Mouse (Mus musculus) olfactory bulb, adult 2 months (tissue): ENCODE results near the gene Adamts5. TPM values are rescaled to one million over a fixed set of nuclear protein-coding genes. Genes with fewer than 3 reads are reported as not detected.

Experiments used
- H3K27ac ChIP-seq: fragments of 200-500 bp; 2 replicates; pipeline ENCODE4 v1.5.1; 2012; ENCODE audit warnings: low read depth, low read length; ENCODE audit not compliant: insufficient read depth
- H3K4me1 ChIP-seq: fragments of 200-500 bp; 2 replicates; pipeline ENCODE4 v1.6.1; 2012; ENCODE audit warnings: low read length; ENCODE audit not compliant: control insufficient read depth, insufficient read depth
- H3K4me3 ChIP-seq: fragments of 200-500 bp; 2 replicates; pipeline ENCODE4 v1.5.1; 2012; ENCODE audit warnings: mild to moderate bottlenecking, low read depth, low read length, moderate library complexity; ENCODE audit not compliant: insufficient read depth
- CTCF ChIP-seq: fragments of 200-500 bp; IDR thresholded peaks from 2 replicates; pipeline ENCODE4 v1.5.1; 2012; ENCODE audit warnings: low read depth, mild to moderate bottlenecking, low read length, moderate library complexity; ENCODE audit not compliant: insufficient read depth
- POLR2A ChIP-seq: fragments of 200-500 bp; IDR thresholded peaks from 2 replicates; pipeline ENCODE4 v1.6.1; 2012; ENCODE audit warnings: mild to moderate bottlenecking, low read depth, low read length, moderate library complexity; ENCODE audit not compliant: insufficient read depth
- WGBS: fragments of 180-500 bp; shearing (Covaris S2); methylation state at CpG from one replicate; pipeline ENCODE4 v1.1.7; 2018; 5-methylcytosine and 5-hydroxymethylcytosine counted together
- polyA plus RNA-seq: library from polyadenylated mRNA; stranded (reverse); fragments of >200 nt; gene quantifications from 2 replicates; pipeline ENCODE4 v1.2.4, GENCODE M21; 2012; ENCODE audit warnings: low replicate concordance; ENCODE audit not compliant: missing spikeins, insufficient read depth, insufficient read length

Gene Adamts5
- polyA plus RNA-seq, 1 experiment: not detected

DNA sequence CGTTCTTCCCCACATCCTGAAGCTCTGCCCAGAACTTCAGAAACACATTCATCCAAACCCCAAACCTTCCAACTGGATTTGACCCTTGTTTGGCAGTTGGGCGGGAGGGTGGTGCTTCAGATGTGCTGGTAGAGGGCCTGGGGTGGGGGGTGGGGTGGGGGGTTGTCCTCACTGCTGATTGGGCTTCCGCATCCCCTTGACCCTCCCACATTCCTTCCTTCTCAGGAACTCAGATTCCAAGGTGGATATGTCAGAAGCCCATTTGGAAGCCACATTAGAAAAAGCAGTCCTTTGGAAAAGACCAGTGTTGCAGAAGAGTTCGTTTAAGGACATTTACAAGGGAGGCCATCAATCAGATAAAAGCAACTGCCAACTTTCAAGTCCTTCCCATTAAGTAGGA lies 3.2 kb downstream of the Adamts5 start:
- peaks cover 11% of the 10 kb centered on the region; the same call in 1 of the 2 replicates for H3K4me1 ChIP-seq
- no peak for TF ChIP-seq CTCF
- no peak for TF ChIP-seq POLR2A
- H3K4me3 ChIP-seq: no peak overlapping the region; the same call in 1 of the 2 replicates
- WGBS: 59% methylated on average over 4 of the region's 4 CpGs
- H3K27ac ChIP-seq: no peak overlapping the region

DNA sequence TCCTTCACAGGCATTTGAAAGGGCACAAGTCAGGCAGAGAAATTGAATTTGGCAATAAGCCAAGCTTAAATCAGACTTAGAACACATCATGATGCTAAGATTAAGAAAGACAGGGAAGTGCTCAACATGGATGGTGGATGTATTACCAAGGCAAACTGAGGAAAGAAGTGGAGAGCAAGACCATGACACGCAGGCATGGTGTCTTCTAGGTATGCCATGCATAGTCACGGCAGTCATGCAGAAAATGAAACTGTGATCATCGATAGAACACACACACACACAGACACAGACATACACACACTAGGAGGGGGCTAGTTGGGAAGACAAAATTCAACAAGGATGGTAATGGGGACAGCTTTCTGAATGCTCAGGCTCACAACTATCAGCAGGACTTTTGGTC lies 3.8 kb downstream of the Adamts5 start:
- 77% methylated on average over 3 of the region's 3 CpGs for WGBS
- Histone ChIP-seq H3K27ac (no peak overlapping the region), H3K4me3 (no peak overlapping the region), H3K4me1 (peaks cover 11% of the 10 kb centered on the region; the same call in 1 of the 2 replicates)
- TF ChIP-seq POLR2A: no peak
- no peak for TF ChIP-seq CTCF

DNA sequence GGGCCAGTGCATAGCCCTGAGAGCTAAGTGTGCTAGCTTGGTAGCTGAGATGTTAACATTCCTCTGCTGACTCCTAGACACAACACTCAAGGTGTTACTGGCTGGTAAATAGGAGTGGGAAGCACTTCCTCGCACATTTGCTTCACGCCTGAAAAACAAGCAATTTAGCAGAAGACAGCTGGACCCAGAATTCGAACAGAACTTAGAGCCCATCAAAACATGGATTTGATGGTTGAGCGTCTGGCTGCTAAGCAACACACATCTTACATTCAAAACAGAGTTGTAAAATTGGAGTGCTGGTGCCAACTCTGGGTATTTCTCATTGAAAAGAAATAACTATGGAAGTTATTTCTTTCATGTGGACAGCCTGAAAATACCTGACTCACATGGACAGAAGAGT lies 5.7 kb downstream of the Adamts5 start:
- 77% methylated on average over 4 of the region's 4 CpGs for WGBS
- H3K4me3 ChIP-seq: no peak overlapping the region
- H3K27ac ChIP-seq: no peak overlapping the region
- TF ChIP-seq CTCF (no peak), POLR2A (no peak)
- peaks cover 6% of the 10 kb centered on the region; the same call in 1 of the 2 replicates for H3K4me1 ChIP-seq

DNA sequence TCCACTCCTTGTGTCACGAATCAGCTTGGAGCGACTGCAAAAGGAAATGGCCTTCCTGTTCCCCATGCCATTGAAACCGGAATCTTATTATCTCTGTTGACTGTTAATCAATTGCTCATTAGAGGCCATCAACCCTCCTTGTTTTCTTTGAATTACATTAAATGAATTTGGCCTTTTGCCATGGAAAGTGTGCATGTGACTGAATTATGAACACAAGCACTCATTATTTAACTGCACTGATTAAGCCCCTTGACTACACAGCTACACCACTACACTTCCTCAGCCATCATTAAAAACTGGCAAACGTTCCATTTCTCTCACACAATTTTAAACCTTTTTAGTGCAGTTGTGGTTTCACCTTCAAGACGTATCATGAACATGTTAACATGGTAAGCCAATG lies 11.8 kb downstream of the Adamts5 start:
- Histone ChIP-seq H3K27ac (no peak overlapping the region), H3K4me3 (no peak overlapping the region), H3K4me1 (no peaks in the 10 kb centered on the region)
- TF ChIP-seq POLR2A (no peak), CTCF (no peak)
- 60% methylated on average over 5 of the region's 5 CpGs for WGBS

DNA sequence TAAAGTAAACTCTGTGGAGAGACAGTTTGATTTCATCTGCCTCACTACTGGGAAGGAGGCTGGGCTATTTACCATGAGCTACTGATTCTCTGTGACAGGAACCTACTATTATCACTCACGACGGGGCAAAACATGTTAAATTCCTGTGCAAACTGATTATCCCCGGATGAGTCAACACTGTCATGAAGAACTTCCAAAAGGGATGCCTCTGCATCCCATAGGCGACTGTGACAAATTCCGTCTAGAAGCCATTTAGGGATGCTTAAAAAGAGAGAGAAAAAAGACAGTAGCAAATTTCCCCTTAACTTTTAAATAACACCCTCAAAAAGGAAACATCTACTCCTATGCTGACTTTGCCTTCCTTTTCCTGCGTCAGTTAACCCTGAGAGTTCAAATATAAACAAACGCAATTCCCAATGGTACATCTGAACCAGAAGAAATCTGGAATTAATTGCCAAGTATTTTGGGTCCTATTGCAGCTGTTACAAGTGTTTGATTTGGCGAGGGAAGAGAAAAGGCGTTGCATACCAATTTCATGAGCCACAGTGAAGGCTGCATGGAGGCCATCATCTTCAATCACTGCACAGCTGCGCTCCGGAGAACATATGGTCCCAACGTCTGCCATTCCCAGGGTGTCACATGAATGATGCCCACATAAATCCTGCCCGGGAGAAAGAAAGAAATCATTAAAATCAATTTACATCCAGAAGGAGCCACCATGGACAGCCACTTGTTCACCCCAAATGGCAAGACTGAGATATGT lies 14.2 kb downstream of the Adamts5 start:
- Histone ChIP-seq H3K4me1 (no peaks in the 10 kb centered on the region), H3K4me3 (no peak overlapping the region), H3K27ac (no peak overlapping the region)
- TF ChIP-seq CTCF (no peak), POLR2A (no peak)
- 40% methylated on average over 13 of the region's 13 CpGs for WGBS

DNA sequence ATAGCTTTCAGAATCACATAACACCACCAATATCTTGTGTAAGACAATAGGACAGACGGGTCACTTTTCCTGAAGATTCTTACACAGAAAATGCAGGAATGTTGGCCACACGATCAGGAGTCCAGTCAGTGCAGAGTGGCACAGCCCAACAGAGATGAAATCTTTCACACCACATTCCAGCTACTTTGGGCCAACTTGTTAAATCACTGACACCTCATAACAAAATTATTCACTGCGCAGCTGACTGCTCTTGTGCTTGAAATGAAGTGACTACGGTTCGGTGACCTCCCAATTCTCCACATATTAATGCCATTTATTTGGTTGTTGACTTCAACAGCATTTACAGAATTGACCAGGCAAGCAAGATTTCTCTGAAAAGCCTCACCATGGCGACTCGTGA lies 22.6 kb downstream of the Adamts5 start:
- no peak overlapping the region for H3K4me3 ChIP-seq
- 94% methylated on average over 7 of the region's 7 CpGs for WGBS
- no peaks in the 10 kb centered on the region for H3K4me1 ChIP-seq
- TF ChIP-seq CTCF (no peak), POLR2A (no peak)
- H3K27ac ChIP-seq: no peak overlapping the region

DNA sequence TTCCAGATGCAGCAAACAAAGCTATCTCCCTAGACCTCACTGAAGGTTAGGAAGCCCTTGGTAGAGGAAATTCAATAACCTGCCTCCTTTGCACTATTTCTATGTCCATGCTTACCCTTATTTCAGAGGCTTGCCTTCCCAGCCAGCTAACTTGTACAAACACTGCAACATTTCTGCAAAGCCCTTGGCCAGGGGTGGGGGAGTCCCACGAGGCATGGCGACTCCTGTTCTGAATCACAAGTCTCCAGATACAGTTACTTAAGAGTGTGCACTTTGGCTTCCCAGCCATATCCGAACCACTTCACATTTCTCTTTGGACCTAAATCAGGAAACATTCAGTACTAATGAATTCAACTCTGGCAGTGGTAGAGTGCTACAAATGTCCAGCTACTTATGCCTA lies 27.5 kb downstream of the Adamts5 start:
- no peak for TF ChIP-seq POLR2A
- TF ChIP-seq CTCF: no peak
- no peaks in the 10 kb centered on the region for H3K4me1 ChIP-seq
- H3K27ac ChIP-seq: no peak overlapping the region
- WGBS: 87% methylated on average over 3 of the region's 3 CpGs
- no peak overlapping the region for H3K4me3 ChIP-seq

DNA sequence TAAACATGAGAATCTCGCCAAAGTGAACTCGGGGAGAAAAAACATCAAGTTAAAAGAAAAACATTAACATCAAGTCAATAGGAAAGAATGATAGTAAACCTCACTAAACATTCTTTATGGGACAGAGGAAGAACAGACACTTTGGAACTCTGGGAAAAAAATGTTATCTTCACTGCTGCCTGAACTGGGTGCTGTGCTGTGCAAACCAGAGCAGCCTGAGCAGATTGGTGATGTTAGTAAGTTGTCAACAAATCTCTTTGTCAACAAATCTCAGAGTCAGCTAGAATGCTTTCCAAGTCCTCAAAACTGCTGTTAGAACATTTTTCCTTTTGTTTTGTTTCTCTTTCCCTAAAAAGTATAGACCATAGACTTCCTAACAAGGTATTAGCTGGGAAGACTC lies 29.7 kb downstream of the Adamts5 start:
- 76% methylated on average over 2 of the region's 2 CpGs for WGBS
- Histone ChIP-seq H3K4me3 (no peak overlapping the region), H3K4me1 (no peaks in the 10 kb centered on the region), H3K27ac (no peak overlapping the region)
- TF ChIP-seq POLR2A (no peak), CTCF (no peak)

DNA sequence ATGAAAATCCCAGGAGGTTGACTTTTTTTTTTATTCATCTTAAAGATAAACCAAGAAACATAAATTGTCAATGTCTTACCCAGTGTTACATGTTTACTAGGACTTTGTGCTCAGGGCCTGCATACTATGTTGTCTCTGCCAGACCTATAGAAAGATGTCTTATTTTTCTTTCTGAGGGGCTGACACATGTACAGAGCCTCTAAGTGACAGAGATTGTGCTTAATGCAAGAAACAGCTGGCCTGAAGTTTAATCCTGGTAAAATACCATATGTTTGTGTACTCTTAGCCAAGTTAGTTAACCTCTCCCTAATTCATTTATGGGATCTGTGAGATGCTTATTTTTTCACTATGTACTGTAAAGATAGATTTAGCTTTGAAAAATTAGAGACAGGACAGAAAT lies 30.4 kb downstream of the Adamts5 start:
- H3K4me3 ChIP-seq: no peak overlapping the region
- TF ChIP-seq CTCF (no peak), POLR2A (no peak)
- no peak overlapping the region for H3K27ac ChIP-seq
- H3K4me1 ChIP-seq: no peaks in the 10 kb centered on the region
